Mouse (Mus musculus) liver, adult 2 months (tissue): ENCODE data around the gene Epb41l1.

Source experiments
- CTCF ChIP-seq: fragments of 200-500 bp; IDR thresholded peaks from 2 replicates; pipeline ENCODE4 v1.5.1; 2011; ENCODE audit warnings: low read depth, low read length, control low read depth
- POLR2A ChIP-seq: fragments of 200-500 bp; IDR thresholded peaks from 2 replicates; pipeline ENCODE4 v1.6.1; 2011; ENCODE audit warnings: low read length, control low read depth; ENCODE audit not compliant: insufficient read depth; ENCODE audit errors: extremely low read depth

GRCm38 (mm10) chr2:156584797-156585471 is 164.2 kb downstream of the Epb41l1 start:
- TF ChIP-seq POLR2A (no peak), CTCF (no peak)
